Mouse (Mus musculus) liver, embryonic 16.5 days (tissue): Measurements from ENCODE around the gene Tcaf3. TPM values are rescaled to one million over a fixed set of nuclear protein-coding genes. Genes with fewer than 3 reads are reported as not detected.
A peak's percentile ranks its signal among the peaks of the same experiment; 100 is the strongest.

Experiments
- ATAC-seq: fragments of 200-750 bp; cut with Nextera tagmentation; 2 replicates; pipeline ENCODE4 v1.8.0; 2017; ENCODE audit warnings: low read depth, mild to moderate bottlenecking, moderate number of reproducible peaks, moderate library complexity
- H3K27ac ChIP-seq: fragments of 300-500 bp; sonication (generic); 2 replicates; pipeline ENCODE4 v1.5.1; 2014; ENCODE audit warnings: mild to moderate bottlenecking, low read length
- H3K27me3 ChIP-seq: fragments of 300-500 bp; sonication (generic); 2 replicates; pipeline ENCODE4 v1.6.1; 2014; ENCODE audit warnings: low read depth, low read length, mixed read lengths; ENCODE audit not compliant: control insufficient read depth, insufficient read depth
- H3K36me3 ChIP-seq: fragments of 300-500 bp; sonication (generic); 2 replicates; pipeline ENCODE4 v1.6.1; 2014; ENCODE audit warnings: mild to moderate bottlenecking; ENCODE audit not compliant: control insufficient read depth, insufficient read depth
- H3K4me1 ChIP-seq: fragments of 300-500 bp; sonication (generic); 2 replicates; pipeline ENCODE4 v1.6.1; 2014; ENCODE audit warnings: low read depth, low read length, mixed read lengths; ENCODE audit not compliant: control insufficient read depth
- H3K4me2 ChIP-seq: fragments of 300-500 bp; sonication (generic); 2 replicates; pipeline ENCODE4 v1.6.1; 2014; ENCODE audit warnings: low read depth, low read length, mixed read lengths
- H3K4me3 ChIP-seq: fragments of 300-500 bp; sonication (generic); 2 replicates; pipeline ENCODE4 v1.5.1; 2014; ENCODE audit warnings: low read depth, mild to moderate bottlenecking, low read length
- H3K9ac ChIP-seq: fragments of 300-500 bp; sonication (generic); 2 replicates; pipeline ENCODE4 v1.6.1; 2014; ENCODE audit warnings: low read depth, low read length
- H3K9me3 ChIP-seq: fragments of 300-500 bp; sonication (generic); replicated peaks from 2 replicates; pipeline ENCODE4 v1.6.1; 2016; ENCODE audit warnings: low read length; ENCODE audit not compliant: control insufficient read depth
- WGBS: fragments of 180-500 bp; shearing (Covaris S2); extraction: QIAGEN DNeasy Blood & Tissue Kit; methylation state at CpG from one replicate; pipeline ENCODE4 v1.1.7; 2014; ENCODE audit not compliant: insufficient replicate concordance; 5-methylcytosine and 5-hydroxymethylcytosine counted together
- polyA plus RNA-seq: library from polyadenylated mRNA; unstranded; fragments of >200 nt; fragmentation: Nextera tagmentation; extraction: Ambion mirVana; gene quantifications from 2 replicates; pipeline ENCODE4 v1.2.1, GENCODE M21; 2015

Gene Tcaf3
- polyA plus RNA-seq, result not detected in 2 replicates

- 66% methylated on average over 4 of the region's 4 CpGs for WGBS
- Histone ChIP-seq H3K27ac (no peak within 1 kb of the TSS), H3K36me3 (no peaks in the 10 kb centered on the region), H3K4me3 (no peak within 1 kb of the TSS), H3K4me1 (no peaks in the 10 kb centered on the region), H3K27me3 (no peaks in the 10 kb centered on the region), H3K9ac (no peak within 1 kb of the TSS), H3K4me2 (no peak within 1 kb of the TSS), H3K9me3 (no peaks in the 10 kb centered on the region)
- ATAC-seq, result no peak
Observed at GRCm38 (mm10) chr6:42597592-42597991, at the start of gene Tcaf3. TSS of gene Tcaf3 (minus strand) at chr6:42597692.

- Histone ChIP-seq H3K36me3 (no peaks in the 10 kb centered on the region), H3K4me2 (peak within 1 kb of the TSS; percentile 53), H3K9ac (no peak within 1 kb of the TSS), H3K27ac (no peak within 1 kb of the TSS), H3K9me3 (no peaks in the 10 kb centered on the region), H3K27me3 (no peaks in the 10 kb centered on the region), H3K4me1 (no peaks in the 10 kb centered on the region), H3K4me3 (peak within 1 kb of the TSS; percentile 32)
- under 1% methylated on average over 23 of the region's 23 CpGs for WGBS
- peak; percentile 83 for ATAC-seq
Observed at GRCm38 (mm10) chr6:42644912-42645549, 47.5 kb upstream of the Tcaf3 start, which contains the start of gene Tcaf2. TSS of gene Tcaf2 (minus strand) at chr6:42645254.

- H3K4me3 ChIP-seq, result no peak overlapping the region
- no peak overlapping the region for H3K4me2 ChIP-seq
- no peaks in the 10 kb centered on the region for H3K4me1 ChIP-seq
- no peaks in the 10 kb centered on the region for H3K36me3 ChIP-seq
- H3K9me3 ChIP-seq, result no peaks in the 10 kb centered on the region
- no peak overlapping the region for H3K27ac ChIP-seq
- H3K27me3 ChIP-seq, result no peaks in the 10 kb centered on the region
- WGBS, result 50% methylated on average over 5 of the region's 5 CpGs
- H3K9ac ChIP-seq, result no peak overlapping the region
- ATAC-seq, result no peak
Observed at GRCm38 (mm10) chr6:42634393-42634792, 36.9 kb upstream of the Tcaf3 start.

GRCm38 (mm10) chr6:42631395-42631794, 33.9 kb upstream of the Tcaf3 start:
- Histone ChIP-seq H3K9me3 (no peaks in the 10 kb centered on the region), H3K9ac (no peak overlapping the region), H3K27ac (no peak overlapping the region), H3K4me3 (no peak overlapping the region), H3K36me3 (no peaks in the 10 kb centered on the region), H3K27me3 (no peaks in the 10 kb centered on the region), H3K4me1 (no peaks in the 10 kb centered on the region), H3K4me2 (no peak overlapping the region)
- 53% methylated on average over 4 of the region's 4 CpGs for WGBS
- ATAC-seq, result no peak

GRCm38 (mm10) chr6:42616904-42617303, 19.4 kb upstream of the Tcaf3 start:
- 61% methylated on average over 2 of the region's 2 CpGs for WGBS
- H3K36me3 ChIP-seq, result no peaks in the 10 kb centered on the region
- H3K9me3 ChIP-seq, result no peaks in the 10 kb centered on the region
- H3K4me1 ChIP-seq, result no peaks in the 10 kb centered on the region
- no peak overlapping the region for H3K4me2 ChIP-seq
- H3K27ac ChIP-seq, result no peak overlapping the region
- H3K9ac ChIP-seq, result no peak overlapping the region
- no peak for ATAC-seq
- no peaks in the 10 kb centered on the region for H3K27me3 ChIP-seq
- no peak overlapping the region for H3K4me3 ChIP-seq

- no peak overlapping the region for H3K4me3 ChIP-seq
- H3K9me3 ChIP-seq, result no peaks in the 10 kb centered on the region
- H3K36me3 ChIP-seq, result no peaks in the 10 kb centered on the region
- no peak for ATAC-seq
- no peaks in the 10 kb centered on the region for H3K27me3 ChIP-seq
- H3K9ac ChIP-seq, result no peak overlapping the region
- no peak overlapping the region for H3K4me2 ChIP-seq
- H3K4me1 ChIP-seq, result no peaks in the 10 kb centered on the region
- no peak overlapping the region for H3K27ac ChIP-seq
Observed at GRCm38 (mm10) chr6:42612218-42612617, 14.7 kb upstream of the Tcaf3 start.

GRCm38 (mm10) chr6:42610954-42611522, 13.5 kb upstream of the Tcaf3 start:
- Histone ChIP-seq H3K36me3 (no peaks in the 10 kb centered on the region), H3K9ac (no peak overlapping the region), H3K9me3 (no peaks in the 10 kb centered on the region), H3K4me2 (no peak overlapping the region), H3K4me3 (no peak overlapping the region), H3K27me3 (no peaks in the 10 kb centered on the region), H3K27ac (no peak overlapping the region), H3K4me1 (no peaks in the 10 kb centered on the region)
- 53% methylated on average over 4 of the region's 4 CpGs for WGBS
- no peak for ATAC-seq

GRCm38 (mm10) chr6:42593138-42593882, 4.2 kb downstream of the Tcaf3 start:
- H3K9me3 ChIP-seq, result no peaks in the 10 kb centered on the region
- no peak overlapping the region for H3K9ac ChIP-seq
- H3K4me3 ChIP-seq, result no peak overlapping the region
- H3K4me1 ChIP-seq, result no peaks in the 10 kb centered on the region
- H3K27ac ChIP-seq, result no peak overlapping the region
- no peaks in the 10 kb centered on the region for H3K27me3 ChIP-seq
- H3K36me3 ChIP-seq, result no peaks in the 10 kb centered on the region
- H3K4me2 ChIP-seq, result no peak overlapping the region
- WGBS, result 63% methylated on average over 17 of the region's 17 CpGs
- no peak for ATAC-seq

GRCm38 (mm10) chr6:42586569-42586968, 10.9 kb downstream of the Tcaf3 start:
- H3K9me3 ChIP-seq, result no peaks in the 10 kb centered on the region
- H3K4me1 ChIP-seq, result no peaks in the 10 kb centered on the region
- no peak overlapping the region for H3K4me3 ChIP-seq
- no peak for ATAC-seq
- no peak overlapping the region for H3K27ac ChIP-seq
- no peak overlapping the region for H3K9ac ChIP-seq
- no peaks in the 10 kb centered on the region for H3K27me3 ChIP-seq
- WGBS, result 65% methylated on average over 5 of the region's 5 CpGs
- no peak overlapping the region for H3K4me2 ChIP-seq
- no peaks in the 10 kb centered on the region for H3K36me3 ChIP-seq
